Mouse (Mus musculus) C2C12 (cell line): Measurements from ENCODE around the gene Ttll11.

Source experiments
- CEBPB ChIP-seq: IDR thresholded peaks from one replicate; pipeline ENCODE4 v1.6.1; 2011; ENCODE audit warnings: low read depth, mild to moderate bottlenecking, control low read depth, moderate library complexity
- CTCF ChIP-seq: IDR thresholded peaks from one replicate; pipeline ENCODE4 v1.5.1; 2011; ENCODE audit not compliant: control insufficient read depth, insufficient read depth, insufficient read length
- MAX ChIP-seq: IDR thresholded peaks from one replicate; pipeline ENCODE4 v1.6.1; 2011; ENCODE audit warnings: mild to moderate bottlenecking, control low read depth
- MYOD1 ChIP-seq: IDR thresholded peaks from one replicate; pipeline ENCODE4 v1.6.1; 2011; ENCODE audit warnings: low read depth; ENCODE audit not compliant: control insufficient read depth, insufficient read length
- MYOG ChIP-seq: IDR thresholded peaks from one replicate; pipeline ENCODE4 v1.6.1; 2011; ENCODE audit not compliant: control insufficient read depth, insufficient read length; ENCODE audit errors: extremely low read depth
- USF1 ChIP-seq: IDR thresholded peaks from one replicate; pipeline ENCODE4 v1.6.1; 2011; ENCODE audit warnings: low read depth, mild to moderate bottlenecking, control low read depth, moderate library complexity

- TF ChIP-seq CTCF (no peak), CEBPB (no peak), USF1 (no peak), MAX (no peak), MYOD1 (no peak), MYOG (no peak)
Observed at GRCm38 (mm10) chr2:35825157-35825556, 154.6 kb downstream of the Ttll11 start.
